Mouse (Mus musculus) liver, embryonic 11.5 days (tissue): ENCODE data around the gene Slc45a1. TPM values are rescaled to one million over a fixed set of nuclear protein-coding genes. Genes with fewer than 3 reads are reported as not detected.
A peak's percentile ranks its signal among the peaks of the same experiment; 100 is the strongest.
"Not testable (repeated sequence)": the region's sequence is repeated elsewhere in the genome, so short reads cannot be mapped to it uniquely, and the experiment has no call there.

Experiments used
- ATAC-seq: fragments of 200-750 bp; cut with Nextera tagmentation; replicated peaks from 2 replicates; pipeline ENCODE4 v1.8.0; 2017; ENCODE audit warnings: moderate number of reproducible peaks, mild to moderate bottlenecking, moderate TSS enrichment, moderate library complexity; ENCODE audit not compliant: low FRiP score
- DNase-seq: peaks from one replicate; pipeline ENCODE4 v3.0.0-alpha.2; 2017; ENCODE audit warnings: low spot score
- H3K27ac ChIP-seq: fragments of 300-500 bp; sonication (generic); 2 replicates; pipeline ENCODE4 v1.5.1; 2014; ENCODE audit warnings: mild to moderate bottlenecking, low read depth, low read length, control low read depth
- H3K27me3 ChIP-seq: fragments of 300-500 bp; sonication (generic); replicated peaks from 2 replicates; pipeline ENCODE4 v1.6.1; 2014; ENCODE audit warnings: low read length, mixed read lengths; ENCODE audit not compliant: control insufficient read depth, insufficient read depth
- H3K36me3 ChIP-seq: fragments of 300-500 bp; sonication (generic); 2 replicates; pipeline ENCODE4 v1.6.1; 2014; ENCODE audit warnings: mild to moderate bottlenecking, low read length, moderate library complexity, mixed read lengths; ENCODE audit not compliant: control insufficient read depth, insufficient read depth
- H3K4me1 ChIP-seq: fragments of 300-500 bp; sonication (generic); replicated peaks from 2 replicates; pipeline ENCODE4 v1.6.1; 2014; ENCODE audit warnings: low read length, mixed read lengths; ENCODE audit not compliant: control insufficient read depth, insufficient read depth
- H3K4me2 ChIP-seq: fragments of 300-500 bp; sonication (generic); 2 replicates; pipeline ENCODE4 v1.6.1; 2014; ENCODE audit warnings: mild to moderate bottlenecking, control low read depth, moderate library complexity
- H3K4me3 ChIP-seq: fragments of 300-500 bp; sonication (generic); 2 replicates; pipeline ENCODE4 v1.5.1; 2014; ENCODE audit warnings: low read depth, low read length, control low read depth
- H3K9ac ChIP-seq: fragments of 300-500 bp; sonication (generic); 2 replicates; pipeline ENCODE4 v1.6.1; 2014; ENCODE audit warnings: low read depth, low read length, control low read depth
- H3K9me3 ChIP-seq: fragments of 300-500 bp; sonication (generic); 2 replicates; pipeline ENCODE4 v1.6.1; 2016; ENCODE audit warnings: low read length, inconsistent platforms, mixed read lengths; ENCODE audit not compliant: control insufficient read depth
- WGBS: fragments of 180-500 bp; shearing (Covaris S2); extraction: QIAGEN DNeasy Blood & Tissue Kit; methylation state at CpG from one replicate; pipeline ENCODE4 v1.1.7; 2014; 5-methylcytosine and 5-hydroxymethylcytosine counted together
- polyA plus RNA-seq: library from polyadenylated mRNA; unstranded; fragments of >200 nt; fragmentation: Nextera tagmentation; extraction: Ambion mirVana; gene quantifications from 2 replicates; pipeline ENCODE4 v1.2.1, GENCODE M21; 2014

Gene Slc45a1
- polyA plus RNA-seq, 1 experiment from 2014 or later: 0.04 TPM

- DNase-seq (no peak), ATAC-seq (no peak)
- no peaks in the 10 kb centered on the region for H3K27me3 ChIP-seq
- no peak overlapping the region for H3K4me3 ChIP-seq
- no peak overlapping the region for H3K4me2 ChIP-seq
- H3K4me1 ChIP-seq: 0 out of 2 replicates have a peak, but pooled peaks cover 5% of the 10 kb centered on the region
- no peak overlapping the region for H3K27ac ChIP-seq
- no peaks in the 10 kb centered on the region for H3K36me3 ChIP-seq
- 90% methylated on average over 3 of the region's 3 CpGs for WGBS
- no peak overlapping the region for H3K9ac ChIP-seq
- H3K9me3 ChIP-seq: no peaks in the 10 kb centered on the region
Measured at GRCm38 (mm10) chr4:150605804-150606203, 46.2 kb downstream of the Slc45a1 start.

GRCm38 (mm10) chr4:150603366-150604061 is 48.5 kb downstream of the Slc45a1 start:
- DNase-seq (no peak), ATAC-seq (no peak)
- Histone ChIP-seq H3K27ac (no peak overlapping the region), H3K36me3 (no peaks in the 10 kb centered on the region), H3K4me2 (no peak overlapping the region), H3K27me3 (no peaks in the 10 kb centered on the region), H3K4me3 (no peak overlapping the region), H3K4me1 (peaks cover 12% of the 10 kb centered on the region), H3K9ac (no peak overlapping the region), H3K9me3 (no peaks in the 10 kb centered on the region)
- 97% methylated on average over 1 of the region's 1 CpGs for WGBS

GRCm38 (mm10) chr4:150601489-150601888 is 50.5 kb downstream of the Slc45a1 start:
- DNase-seq (no peak), ATAC-seq (no peak)
- no peak overlapping the region for H3K4me3 ChIP-seq
- H3K27ac ChIP-seq: no peak overlapping the region
- H3K9ac ChIP-seq: no peak overlapping the region
- 91% methylated on average over 10 of the region's 10 CpGs for WGBS
- H3K4me2 ChIP-seq: no peak overlapping the region
- no peaks in the 10 kb centered on the region for H3K9me3 ChIP-seq
- peaks cover 16% of the 10 kb centered on the region for H3K4me1 ChIP-seq
- H3K36me3 ChIP-seq: no peaks in the 10 kb centered on the region
- no peaks in the 10 kb centered on the region for H3K27me3 ChIP-seq

- H3K9me3 ChIP-seq, DNase-seq, ATAC-seq, H3K4me3 ChIP-seq, H3K27ac ChIP-seq, H3K9ac ChIP-seq, H3K4me2 ChIP-seq, H3K27me3 ChIP-seq, H3K36me3 ChIP-seq: not testable (repeated sequence)
- whole genome bisulfite sequencing: 82% methylated on average over 2 of the region's 2 CpGs
- H3K4me1 ChIP-seq: peaks cover 16% of the 10 kb centered on the region
Measured at GRCm38 (mm10) chr4:150600503-150600902, 51.5 kb downstream of the Slc45a1 start.

GRCm38 (mm10) chr4:150599119-150599992 is 52.6 kb downstream of the Slc45a1 start:
- DNase-seq: no peak
- Histone ChIP-seq H3K36me3 (no peaks in the 10 kb centered on the region), H3K4me1 (peaks cover 18% of the 10 kb centered on the region), H3K27me3 (no peaks in the 10 kb centered on the region), H3K9me3 (no peaks in the 10 kb centered on the region), H3K9ac (no peak overlapping the region), H3K4me3 (no peak overlapping the region), H3K4me2 (no peak overlapping the region), H3K27ac (peak overlapping the region; percentile 7; the same call in 1 of the 2 replicates)
- 71% methylated on average over 3 of the region's 3 CpGs for WGBS
- no peak for ATAC-seq

GRCm38 (mm10) chr4:150598686-150599085 is 53.3 kb downstream of the Slc45a1 start:
- no peak for DNase-seq
- Histone ChIP-seq H3K27ac (no peak overlapping the region), H3K9ac (no peak overlapping the region), H3K27me3 (no peaks in the 10 kb centered on the region), H3K4me1 (peaks cover 18% of the 10 kb centered on the region), H3K9me3 (no peaks in the 10 kb centered on the region), H3K4me2 (no peak overlapping the region), H3K4me3 (no peak overlapping the region), H3K36me3 (no peaks in the 10 kb centered on the region)
- no peak for ATAC-seq
- 49% methylated on average over 1 of the region's 1 CpGs for WGBS

GRCm38 (mm10) chr4:150595991-150596390 is 56.0 kb downstream of the Slc45a1 start:
- no peak overlapping the region for H3K4me2 ChIP-seq
- H3K9ac ChIP-seq: no peak overlapping the region
- DNase-seq (no peak), ATAC-seq (no peak)
- peaks cover 44% of the 10 kb centered on the region for H3K4me1 ChIP-seq
- no peak overlapping the region for H3K27ac ChIP-seq
- no peaks in the 10 kb centered on the region for H3K9me3 ChIP-seq
- H3K36me3 ChIP-seq: no peaks in the 10 kb centered on the region
- H3K27me3 ChIP-seq: no peaks in the 10 kb centered on the region
- H3K4me3 ChIP-seq: no peak overlapping the region
- 76% methylated on average over 5 of the region's 5 CpGs for WGBS

GRCm38 (mm10) chr4:150595071-150595470 is 56.9 kb downstream of the Slc45a1 start:
- WGBS: 71% methylated on average over 3 of the region's 3 CpGs
- H3K27ac ChIP-seq: no peak overlapping the region

More at GRCm38 (mm10) chr4:150595071-150595470, 56.9 kb downstream of the Slc45a1 start:
- Histone ChIP-seq H3K9me3 (no peaks in the 10 kb centered on the region), H3K4me3 (no peak overlapping the region), H3K36me3 (no peaks in the 10 kb centered on the region), H3K27me3 (no peaks in the 10 kb centered on the region), H3K4me1 (peaks cover 54% of the 10 kb centered on the region), H3K9ac (no peak overlapping the region), H3K4me2 (no peak overlapping the region)
- ATAC-seq: no peak
- no peak for DNase-seq
